Mouse (Mus musculus) lung, embryonic 16.5 days (tissue): ENCODE measurements at regions not wholly inside any gene's neighbourhood (a gene's known extent, or its start where the extent isn't known, plus 50 kb on each side); places are given as distances from the start of the nearest gene placed in this dataset.

Source experiments
- ATAC-seq: fragments of 200-750 bp; cut with Nextera tagmentation; 2 replicates; pipeline ENCODE4 v1.8.0; 2017; ENCODE audit warnings: low read depth, mild to moderate bottlenecking, moderate library complexity
- H3K27ac ChIP-seq: fragments of 300-500 bp; sonication (generic); 2 replicates; pipeline ENCODE4 v1.5.1; 2014; ENCODE audit warnings: mild to moderate bottlenecking, control low read depth, low read length
- H3K27me3 ChIP-seq: fragments of 300-500 bp; sonication (generic); 2 replicates; pipeline ENCODE4 v1.6.1; 2014; ENCODE audit warnings: low read depth, low read length, mixed read lengths; ENCODE audit not compliant: control insufficient read depth, insufficient read depth
- H3K36me3 ChIP-seq: fragments of 300-500 bp; sonication (generic); 2 replicates; pipeline ENCODE4 v1.6.1; 2014; ENCODE audit warnings: low read length; ENCODE audit not compliant: control insufficient read depth, insufficient read depth
- H3K4me1 ChIP-seq: fragments of 300-500 bp; sonication (generic); replicated peaks from 2 replicates; pipeline ENCODE4 v1.6.1; 2014; ENCODE audit warnings: low read length, mixed read lengths; ENCODE audit not compliant: control insufficient read depth, insufficient read depth
- H3K4me2 ChIP-seq: fragments of 300-500 bp; sonication (generic); 2 replicates; pipeline ENCODE4 v1.6.1; 2014; ENCODE audit warnings: low read depth, low read length, control low read depth
- H3K4me3 ChIP-seq: fragments of 300-500 bp; sonication (generic); 2 replicates; pipeline ENCODE4 v1.5.1; 2014; ENCODE audit warnings: mild to moderate bottlenecking, low read length, control low read depth
- H3K9ac ChIP-seq: fragments of 300-500 bp; sonication (generic); 2 replicates; pipeline ENCODE4 v1.6.1; 2014; ENCODE audit warnings: low read length, control low read depth
- H3K9me3 ChIP-seq: fragments of 300-500 bp; sonication (generic); 2 replicates; pipeline ENCODE4 v1.6.1; 2016; ENCODE audit warnings: low read length; ENCODE audit not compliant: control insufficient read depth
- WGBS: fragments of 180-500 bp; shearing (Covaris S2); extraction: QIAGEN DNeasy Blood & Tissue Kit; methylation state at CpG from one replicate; pipeline ENCODE4 v1.1.7; 2014; 5-methylcytosine and 5-hydroxymethylcytosine counted together

- ATAC-seq: peak; percentile 81
- WGBS: 19% methylated on average over 17 of the region's 17 CpGs
- peak overlapping the region; percentile 48 for H3K9ac ChIP-seq
These were observed 73.2 kb upstream of the Mrps10 start for GRCm38 (mm10) chr17:47295315-47296011.

GRCm38 (mm10) chr17:47294091-47294534 is 74.6 kb upstream of the Mrps10 start:
- Histone ChIP-seq H3K4me3 (no peak overlapping the region), H3K9ac (no peak overlapping the region), H3K27me3 (no peaks in the 10 kb centered on the region), H3K4me1 (peaks cover 26% of the 10 kb centered on the region), H3K27ac (peak overlapping the region; percentile 92), H3K4me2 (no peak overlapping the region), H3K9me3 (no peaks in the 10 kb centered on the region), H3K36me3 (no peaks in the 10 kb centered on the region; the same call in 1 of the 2 replicates)
- WGBS: 17% methylated on average over 5 of the region's 5 CpGs
- ATAC-seq: peak; percentile 58

More at GRCm38 (mm10) chr17:47295315-47296011, 73.2 kb upstream of the Mrps10 start:
- H3K4me1 ChIP-seq: peaks cover 26% of the 10 kb centered on the region
- H3K4me2 ChIP-seq: peak overlapping the region; percentile 44
- H3K27me3 ChIP-seq: no peaks in the 10 kb centered on the region
- 0 out of 2 replicates have a peak overlapping the region, but pooled peaks have one; percentile 5 for H3K4me3 ChIP-seq
- H3K9me3 ChIP-seq: no peaks in the 10 kb centered on the region
- H3K36me3 ChIP-seq: no peaks in the 10 kb centered on the region
- H3K27ac ChIP-seq: peak overlapping the region; percentile 92

- no peaks in the 10 kb centered on the region; the same call in none of the 2 replicates for H3K36me3 ChIP-seq
- H3K9ac ChIP-seq: no peak overlapping the region
- no peak overlapping the region for H3K4me3 ChIP-seq
- peak overlapping the region; percentile 0; the same call in 1 of the 2 replicates for H3K27ac ChIP-seq
- no peak overlapping the region for H3K4me2 ChIP-seq
- no peaks in the 10 kb centered on the region for H3K27me3 ChIP-seq
- WGBS: 83% methylated on average over 8 of the region's 8 CpGs
- ATAC-seq: no peak
- H3K4me1 ChIP-seq: peaks cover 26% of the 10 kb centered on the region
- no peaks in the 10 kb centered on the region for H3K9me3 ChIP-seq
These were observed 75.5 kb upstream of the Mrps10 start for GRCm38 (mm10) chr17:47293178-47293577.

- Histone ChIP-seq H3K36me3 (peaks cover 11% of the 10 kb centered on the region), H3K27ac (no peak overlapping the region), H3K9ac (no peak overlapping the region), H3K4me1 (peaks cover 24% of the 10 kb centered on the region), H3K4me3 (no peak overlapping the region), H3K27me3 (no peaks in the 10 kb centered on the region), H3K4me2 (no peak overlapping the region), H3K9me3 (no peaks in the 10 kb centered on the region)
- ATAC-seq: no peak
- 90% methylated on average over 1 of the region's 1 CpGs for whole genome bisulfite sequencing
These were observed 77.1 kb upstream of the Mrps10 start for GRCm38 (mm10) chr17:47291558-47291957.

GRCm38 (mm10) chr17:47285616-47286015 is 83.1 kb upstream of the Mrps10 start:
- Histone ChIP-seq H3K27ac (peak overlapping the region; percentile 60), H3K27me3 (no peaks in the 10 kb centered on the region), H3K9me3 (no peaks in the 10 kb centered on the region), H3K4me1 (peaks cover 27% of the 10 kb centered on the region), H3K9ac (no peak overlapping the region), H3K4me2 (no peak overlapping the region), H3K4me3 (no peak overlapping the region), H3K36me3 (peaks cover 11% of the 10 kb centered on the region)
- ATAC-seq: no peak
- 90% methylated on average over 10 of the region's 10 CpGs for WGBS

GRCm38 (mm10) chr17:47284236-47284635 is 84.5 kb upstream of the Mrps10 start:
- peaks cover 11% of the 10 kb centered on the region for H3K36me3 ChIP-seq
- H3K27ac ChIP-seq: peak overlapping the region; percentile 89
- H3K4me3 ChIP-seq: no peak overlapping the region
- H3K27me3 ChIP-seq: no peaks in the 10 kb centered on the region
- H3K4me2 ChIP-seq: no peak overlapping the region
- peak; percentile 87 for ATAC-seq
- WGBS: 33% methylated on average over 11 of the region's 11 CpGs
- no peaks in the 10 kb centered on the region for H3K9me3 ChIP-seq
- peaks cover 27% of the 10 kb centered on the region for H3K4me1 ChIP-seq
- H3K9ac ChIP-seq: no peak overlapping the region

GRCm38 (mm10) chr17:47283158-47283557 is 85.5 kb upstream of the Mrps10 start:
- 0 out of 2 replicates have a peak, but pooled peaks have one; percentile 10 for ATAC-seq
- Histone ChIP-seq H3K4me2 (no peak overlapping the region), H3K9me3 (no peaks in the 10 kb centered on the region), H3K27me3 (no peaks in the 10 kb centered on the region), H3K27ac (peak overlapping the region; percentile 89), H3K4me1 (peaks cover 27% of the 10 kb centered on the region), H3K36me3 (peaks cover 11% of the 10 kb centered on the region), H3K9ac (no peak overlapping the region), H3K4me3 (no peak overlapping the region)
- WGBS: 53% methylated on average over 4 of the region's 4 CpGs

- H3K4me2 ChIP-seq: no peak overlapping the region
- peaks cover 27% of the 10 kb centered on the region for H3K4me1 ChIP-seq
- 25% methylated on average over 3 of the region's 3 CpGs for WGBS
- H3K9ac ChIP-seq: no peak overlapping the region
- H3K27ac ChIP-seq: peak overlapping the region; percentile 89
- peak; percentile 74 for ATAC-seq
- no peak overlapping the region for H3K4me3 ChIP-seq
- H3K9me3 ChIP-seq: no peaks in the 10 kb centered on the region
- H3K27me3 ChIP-seq: no peaks in the 10 kb centered on the region
- H3K36me3 ChIP-seq: peaks cover 9% of the 10 kb centered on the region
These were observed 86.2 kb upstream of the Mrps10 start for GRCm38 (mm10) chr17:47282476-47282875.

GRCm38 (mm10) chr17:47277890-47278289 is 90.8 kb upstream of the Mrps10 start:
- H3K36me3 ChIP-seq: peaks cover 3% of the 10 kb centered on the region

More at GRCm38 (mm10) chr17:47277890-47278289, 90.8 kb upstream of the Mrps10 start:
- Histone ChIP-seq H3K27ac (no peak overlapping the region), H3K4me1 (peaks cover 21% of the 10 kb centered on the region), H3K9ac (no peak overlapping the region), H3K27me3 (no peaks in the 10 kb centered on the region), H3K4me2 (no peak overlapping the region), H3K4me3 (no peak overlapping the region), H3K9me3 (no peaks in the 10 kb centered on the region)
- WGBS: 79% methylated on average over 5 of the region's 5 CpGs
- ATAC-seq: no peak
